Mouse (Mus musculus) stomach, embryonic 16.5 days (tissue): ENCODE results near the gene Tspan15. TPM values are rescaled to one million over a fixed set of nuclear protein-coding genes. Genes with fewer than 3 reads are reported as not detected.
A peak's percentile ranks its signal among the peaks of the same experiment; 100 is the strongest.

Experiments
- ATAC-seq: fragments of 200-750 bp; cut with Nextera tagmentation; 2 replicates; pipeline ENCODE4 v1.8.0; 2017; ENCODE audit warnings: moderate number of reproducible peaks, moderate TSS enrichment; ENCODE audit not compliant: insufficient read depth, low FRiP score
- H3K27ac ChIP-seq: fragments of 300-500 bp; sonication (generic); 2 replicates; pipeline ENCODE4 v1.5.1; 2014; ENCODE audit warnings: low read length
- H3K27me3 ChIP-seq: fragments of 300-500 bp; sonication (generic); 2 replicates; pipeline ENCODE4 v1.6.1; 2014; ENCODE audit warnings: low read length, control low read depth, mixed read lengths; ENCODE audit not compliant: control insufficient read depth, insufficient read depth
- H3K36me3 ChIP-seq: fragments of 300-500 bp; sonication (generic); 2 replicates; pipeline ENCODE4 v1.6.1; 2014; ENCODE audit warnings: low read length; ENCODE audit not compliant: control insufficient read depth, insufficient read depth
- H3K4me1 ChIP-seq: fragments of 300-500 bp; sonication (generic); 2 replicates; pipeline ENCODE4 v1.6.1; 2014; ENCODE audit warnings: low read length, control low read depth, mixed read lengths; ENCODE audit not compliant: control insufficient read depth, insufficient read depth
- H3K4me2 ChIP-seq: fragments of 300-500 bp; sonication (generic); 2 replicates; pipeline ENCODE4 v1.6.1; 2014; ENCODE audit warnings: low read depth, low read length, mixed read lengths
- H3K4me3 ChIP-seq: fragments of 300-500 bp; sonication (generic); replicated peaks from 2 replicates; pipeline ENCODE4 v1.5.1; 2014; ENCODE audit warnings: mild to moderate bottlenecking, low read length
- H3K9ac ChIP-seq: fragments of 300-500 bp; sonication (generic); 2 replicates; pipeline ENCODE4 v1.6.1; 2014; ENCODE audit warnings: low read length
- H3K9me3 ChIP-seq: fragments of 300-500 bp; sonication (generic); replicated peaks from 2 replicates; pipeline ENCODE4 v1.6.1; 2016; ENCODE audit warnings: low read length, control low read depth; ENCODE audit not compliant: control insufficient read depth
- WGBS: fragments of 180-500 bp; shearing (Covaris S2); extraction: QIAGEN DNeasy Blood & Tissue Kit; methylation state at CpG from one replicate; pipeline ENCODE4 v1.1.7; 2014; 5-methylcytosine and 5-hydroxymethylcytosine counted together
- microRNA-seq: library from miRNA; unstranded; fragments of <30 nt; microRNA quantifications from one replicate; pipeline ENCODE4, GENCODE M21; 2016
- polyA plus RNA-seq: library from polyadenylated mRNA; unstranded; fragments of >200 nt; fragmentation: Nextera tagmentation; extraction: Ambion mirVana; gene quantifications from 2 replicates; pipeline ENCODE4 v1.2.1, GENCODE M21; 2015

Tspan15 gene
- polyA plus RNA-seq, 1 experiment from 2014 or later: 65.5 TPM

DNA sequence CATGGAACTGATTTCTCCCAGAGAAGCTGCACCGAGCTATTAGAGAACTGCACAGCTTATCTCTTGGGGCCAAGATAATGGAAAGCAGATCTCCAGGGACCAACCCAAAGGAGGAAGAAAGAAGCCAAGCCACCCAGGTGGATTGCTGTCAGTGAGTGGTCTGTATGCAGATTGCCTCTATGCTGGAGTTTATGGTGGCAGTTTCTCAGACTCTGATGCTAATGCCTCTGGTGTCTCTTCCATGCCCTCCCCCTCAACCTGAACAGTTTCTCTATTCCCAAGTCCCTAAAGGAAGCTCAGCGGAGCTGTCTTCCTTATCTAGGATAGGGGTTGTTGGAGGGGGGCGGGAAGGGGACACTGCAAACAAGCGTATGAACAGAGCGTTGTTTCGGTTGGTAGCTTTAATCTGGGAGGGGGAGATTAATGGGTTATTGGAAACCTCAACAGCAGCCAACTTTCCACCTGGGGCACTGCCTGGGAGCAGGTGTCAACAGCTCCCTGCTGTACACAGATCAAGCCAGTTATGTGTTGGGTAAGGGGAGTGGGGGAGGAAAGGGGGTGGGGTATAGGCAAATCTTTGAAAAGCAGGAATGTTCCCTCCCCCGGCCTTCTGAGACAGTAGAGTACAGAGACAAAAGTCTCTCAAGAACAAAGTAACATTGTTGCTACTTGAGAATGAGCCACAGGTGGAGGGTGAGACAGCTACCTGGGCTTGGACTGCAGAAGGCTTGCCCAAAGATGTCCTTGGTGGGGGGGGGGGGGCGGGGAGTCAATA is 95.2 kb downstream of the Tspan15 start:
- H3K4me3 ChIP-seq: no peak overlapping the region
- ATAC-seq: no peak
- H3K9ac ChIP-seq: no peak overlapping the region
- peaks cover 67% of the 10 kb centered on the region for H3K27me3 ChIP-seq
- H3K4me2 ChIP-seq: no peak overlapping the region
- no peaks in the 10 kb centered on the region for H3K36me3 ChIP-seq
- no peak overlapping the region for H3K27ac ChIP-seq
- H3K4me1 ChIP-seq: peaks cover 6% of the 10 kb centered on the region; the same call in 1 of the 2 replicates
- no peaks in the 10 kb centered on the region for H3K9me3 ChIP-seq
- WGBS: 2% methylated on average over 8 of the region's 8 CpGs

Small RNA genes lying within 50 kb of the gene (microRNA-seq; reads per million reads assigned to microRNA genes)
- gene Mir7662: 2.6 reads per million, percentile 14 among the genes with 10 or more reads in this experiment

Other genes with a start within 250 kb of the Tspan15 start
- 4.4 and 5.2 TPM in 2 replicates for gene Neurog3, start 98.2 kb downstream of the Tspan15 start, polyA plus RNA-seq
- gene Fam241b, start 87.3 kb downstream of the Tspan15 start, polyA plus RNA-seq: 18.0 and 21.6 TPM in 2 replicates
- gene Tacr2, start 21.2 kb upstream of the Tspan15 start, polyA plus RNA-seq: 1.4 and 1.6 TPM in 2 replicates
- 55.0 and 67.0 TPM in 2 replicates for gene Hk1, start 148.7 kb upstream of the Tspan15 start, polyA plus RNA-seq
- gene Hkdc1, start 191.2 kb upstream of the Tspan15 start, polyA plus RNA-seq: 15.6 and 17.4 TPM in 2 replicates
- gene 4930507D05Rik, start 218.2 kb upstream of the Tspan15 start, polyA plus RNA-seq: 0.27 TPM in 1 of 2 replicates, not detected in the other
- gene Supv3l1, start 218.5 kb upstream of the Tspan15 start, polyA plus RNA-seq: 23.9 and 26.1 TPM in 2 replicates